Mouse (Mus musculus): Measurements from ENCODE around the gene 2010106E10Rik. TPM values are rescaled to one million over a fixed set of nuclear protein-coding genes. Genes with fewer than 3 reads are reported as not detected.

2010106E10Rik gene
- not detected in 2 replicates for polyA plus RNA-seq (2014; fragmentation: Nextera tagmentation; extraction: Ambion mirVana)

- no peak within 1 kb of the TSS for H3K4me3 ChIP-seq (replicated peaks; ENCODE audit: low read depth, low read length)
- no peaks in the 10 kb centered on the region for H3K9me3 ChIP-seq (ENCODE audit: control insufficient read depth, low read length)
- DNase-seq: no peak
- H3K9ac ChIP-seq (replicated peaks; ENCODE audit: low read length): no peak within 1 kb of the TSS
- no peak for ATAC-seq (ENCODE audit: low FRiP score, low TSS enrichment)
- H3K4me1 ChIP-seq (ENCODE audit: control insufficient read depth, insufficient read depth, low read length): no peaks in the 10 kb centered on the region
- H3K27me3 ChIP-seq (ENCODE audit: control insufficient read depth, insufficient read depth, low read length): no peaks in the 10 kb centered on the region
- WGBS: 88% methylated on average over 1 of the region's 1 CpGs
- no peak within 1 kb of the TSS for H3K27ac ChIP-seq (replicated peaks; ENCODE audit: low read depth, low read length)
- H3K36me3 ChIP-seq (ENCODE audit: control insufficient read depth, insufficient read depth, low read length): no peaks in the 10 kb centered on the region
- no peak within 1 kb of the TSS for H3K4me2 ChIP-seq (ENCODE audit: low read length)
Observed at GRCm38 (mm10) chrX:112494974-112495373, at the start of gene 2010106E10Rik. Gene 2010106E10Rik (plus strand): TSS chrX:112495274.

- no peak overlapping the region for H3K27ac ChIP-seq (replicated peaks; ENCODE audit: low read depth, low read length)
- H3K9me3 ChIP-seq (ENCODE audit: control insufficient read depth, low read length): no peaks in the 10 kb centered on the region
- H3K27me3 ChIP-seq (ENCODE audit: control insufficient read depth, insufficient read depth, low read length): no peaks in the 10 kb centered on the region
- ATAC-seq (ENCODE audit: low FRiP score, low TSS enrichment) (no peak), DNase-seq (no peak)
- no peaks in the 10 kb centered on the region for H3K4me1 ChIP-seq (ENCODE audit: control insufficient read depth, insufficient read depth, low read length)
- H3K4me3 ChIP-seq (replicated peaks; ENCODE audit: low read depth, low read length): no peak overlapping the region
- H3K4me2 ChIP-seq (ENCODE audit: low read length): no peak overlapping the region
- 83% methylated on average over 2 of the region's 2 CpGs for WGBS
- H3K9ac ChIP-seq (replicated peaks; ENCODE audit: low read length): no peak overlapping the region
- no peaks in the 10 kb centered on the region for H3K36me3 ChIP-seq (ENCODE audit: control insufficient read depth, insufficient read depth, low read length)
Observed at GRCm38 (mm10) chrX:112505651-112506050, 10.6 kb downstream of the 2010106E10Rik start.

- Histone ChIP-seq H3K4me2 (ENCODE audit: low read length) (no peak overlapping the region), H3K9ac (replicated peaks; ENCODE audit: low read length) (no peak overlapping the region), H3K27ac (replicated peaks; ENCODE audit: low read depth, low read length) (no peak overlapping the region), H3K36me3 (ENCODE audit: control insufficient read depth, insufficient read depth, low read length) (no peaks in the 10 kb centered on the region), H3K4me3 (replicated peaks; ENCODE audit: low read depth, low read length) (no peak overlapping the region), H3K4me1 (ENCODE audit: control insufficient read depth, insufficient read depth, low read length) (no peaks in the 10 kb centered on the region), H3K27me3 (ENCODE audit: control insufficient read depth, insufficient read depth, low read length) (no peaks in the 10 kb centered on the region), H3K9me3 (ENCODE audit: control insufficient read depth, low read length) (no peaks in the 10 kb centered on the region)
- DNase-seq (peak; percentile 80), ATAC-seq (ENCODE audit: low FRiP score, low TSS enrichment) (no peak; the same call in 1 of the 2 replicates)
- 80% methylated on average over 1 of the region's 1 CpGs for WGBS
Observed at GRCm38 (mm10) chrX:112524755-112525154, 29.7 kb downstream of the 2010106E10Rik start.

GRCm38 (mm10) chrX:112543115-112543514 is 48.0 kb downstream of the 2010106E10Rik start:
- H3K4me3 ChIP-seq (replicated peaks; ENCODE audit: low read depth, low read length): no peak overlapping the region
- no peak overlapping the region for H3K9ac ChIP-seq (replicated peaks; ENCODE audit: low read length)
- H3K4me2 ChIP-seq (ENCODE audit: low read length): no peak overlapping the region
- ATAC-seq (ENCODE audit: low FRiP score, low TSS enrichment): no peak
- H3K27me3 ChIP-seq (ENCODE audit: control insufficient read depth, insufficient read depth, low read length): no peaks in the 10 kb centered on the region
- no peaks in the 10 kb centered on the region for H3K9me3 ChIP-seq (ENCODE audit: control insufficient read depth, low read length)
- peak; percentile 0 for DNase-seq
- no peaks in the 10 kb centered on the region for H3K36me3 ChIP-seq (ENCODE audit: control insufficient read depth, insufficient read depth, low read length)
- no peak overlapping the region for H3K27ac ChIP-seq (replicated peaks; ENCODE audit: low read depth, low read length)
- WGBS: 50% methylated on average over 1 of the region's 1 CpGs
- no peaks in the 10 kb centered on the region for H3K4me1 ChIP-seq (ENCODE audit: control insufficient read depth, insufficient read depth, low read length)

GRCm38 (mm10) chrX:112567716-112568115 is 72.6 kb downstream of the 2010106E10Rik start:
- ATAC-seq (ENCODE audit: low FRiP score, low TSS enrichment): no peak

GRCm38 (mm10) chrX:112600511-112601305 is 105.6 kb downstream of the 2010106E10Rik start, which contains the start of gene Zfp711:
Gene Zfp711 (plus strand): TSS chrX:112600526.
- Histone ChIP-seq H3K4me3 (replicated peaks; ENCODE audit: low read depth, low read length) (peak within 1 kb of the TSS; percentile 58), H3K4me1 (ENCODE audit: control insufficient read depth, insufficient read depth, low read length) (no peaks in the 10 kb centered on the region), H3K9me3 (ENCODE audit: control insufficient read depth, low read length) (no peaks in the 10 kb centered on the region), H3K27me3 (ENCODE audit: control insufficient read depth, insufficient read depth, low read length) (no peaks in the 10 kb centered on the region), H3K36me3 (ENCODE audit: control insufficient read depth, insufficient read depth, low read length) (no peaks in the 10 kb centered on the region), H3K4me2 (ENCODE audit: low read length) (peak within 1 kb of the TSS; percentile 53), H3K9ac (replicated peaks; ENCODE audit: low read length) (peak within 1 kb of the TSS; percentile 85), H3K27ac (replicated peaks; ENCODE audit: low read depth, low read length) (peak within 1 kb of the TSS; percentile 90)
- ATAC-seq (ENCODE audit: low FRiP score, low TSS enrichment) (peak; percentile 97), DNase-seq (peak; percentile 94)
- WGBS: 23% methylated on average over 75 of the region's 79 CpGs

More at GRCm38 (mm10) chrX:112567716-112568115, 72.6 kb downstream of the 2010106E10Rik start:
- Histone ChIP-seq H3K4me3 (replicated peaks; ENCODE audit: low read depth, low read length) (no peak overlapping the region), H3K9ac (replicated peaks; ENCODE audit: low read length) (no peak overlapping the region), H3K4me1 (ENCODE audit: control insufficient read depth, insufficient read depth, low read length) (no peaks in the 10 kb centered on the region), H3K9me3 (ENCODE audit: control insufficient read depth, low read length) (no peaks in the 10 kb centered on the region), H3K27ac (replicated peaks; ENCODE audit: low read depth, low read length) (no peak overlapping the region), H3K4me2 (ENCODE audit: low read length) (no peak overlapping the region), H3K36me3 (ENCODE audit: control insufficient read depth, insufficient read depth, low read length) (no peaks in the 10 kb centered on the region), H3K27me3 (ENCODE audit: control insufficient read depth, insufficient read depth, low read length) (no peaks in the 10 kb centered on the region)
- WGBS: 85% methylated on average over 2 of the region's 2 CpGs
- DNase-seq: peak; percentile 21

- 24% methylated on average over 79 of the region's 81 CpGs for WGBS
- Histone ChIP-seq H3K4me3 (replicated peaks; ENCODE audit: low read depth, low read length) (peak overlapping the region; percentile 58), H3K36me3 (ENCODE audit: control insufficient read depth, insufficient read depth, low read length) (no peaks in the 10 kb centered on the region), H3K4me2 (ENCODE audit: low read length) (peak overlapping the region; percentile 53), H3K4me1 (ENCODE audit: control insufficient read depth, insufficient read depth, low read length) (no peaks in the 10 kb centered on the region), H3K9ac (replicated peaks; ENCODE audit: low read length) (peak overlapping the region; percentile 85), H3K9me3 (ENCODE audit: control insufficient read depth, low read length) (no peaks in the 10 kb centered on the region), H3K27me3 (ENCODE audit: control insufficient read depth, insufficient read depth, low read length) (no peaks in the 10 kb centered on the region), H3K27ac (replicated peaks; ENCODE audit: low read depth, low read length) (peak overlapping the region; percentile 90)
- ATAC-seq (ENCODE audit: low FRiP score, low TSS enrichment) (peak; percentile 63), DNase-seq (peak; percentile 67)
Observed at GRCm38 (mm10) chrX:112601306-112602120, 106.4 kb downstream of the 2010106E10Rik start.
